Mouse (Mus musculus) bone marrow macrophage, adult 2 months (primary cell): ENCODE measurements around the gene Tspan5. TPM values are rescaled to one million over a fixed set of nuclear protein-coding genes. Genes with fewer than 3 reads are reported as not detected.

Experiments
- H3K27ac ChIP-seq: 2 replicates; pipeline ENCODE4 v1.5.1; 2012; ENCODE audit warnings: low read depth, low read length; ENCODE audit not compliant: insufficient read depth
- H3K4me1 ChIP-seq: 2 replicates; pipeline ENCODE4 v1.6.1; 2012; ENCODE audit warnings: low read length; ENCODE audit not compliant: control insufficient read depth, insufficient read depth
- H3K4me3 ChIP-seq: 2 replicates; pipeline ENCODE4 v1.5.1; 2012; ENCODE audit warnings: mild to moderate bottlenecking, low read length, moderate library complexity; ENCODE audit not compliant: insufficient read depth
- CTCF ChIP-seq: IDR thresholded peaks from 2 replicates; pipeline ENCODE4 v1.5.1; 2012; ENCODE audit warnings: low read depth, mild to moderate bottlenecking, low read length, moderate library complexity
- POLR2A ChIP-seq: IDR thresholded peaks from 2 replicates; pipeline ENCODE4 v1.6.1; 2012; ENCODE audit warnings: mild to moderate bottlenecking, low read depth, low read length, borderline replicate concordance
- polyA plus RNA-seq: library from polyadenylated mRNA; stranded (reverse); fragments of >200 nt; gene quantifications from 2 replicates; pipeline ENCODE4 v1.2.4, GENCODE M21; 2012; ENCODE audit not compliant: missing spikeins, insufficient read depth, insufficient read length

The Tspan5 gene
- polyA plus RNA-seq, 1 experiment = 11.2 TPM

GRCm38 (mm10) chr3:138861589-138861988 is 119.6 kb downstream of the Tspan5 start:
- no peak overlapping the region for H3K27ac ChIP-seq
- H3K4me1 ChIP-seq = peaks cover 2% of the 10 kb centered on the region; the same call in 1 of the 2 replicates
- no peak overlapping the region for H3K4me3 ChIP-seq
- no peak for TF ChIP-seq CTCF
- no peak for TF ChIP-seq POLR2A

GRCm38 (mm10) chr3:138864166-138864648 is 122.2 kb downstream of the Tspan5 start:
- Histone ChIP-seq H3K27ac (no peak overlapping the region), H3K4me1 (no peaks in the 10 kb centered on the region), H3K4me3 (no peak overlapping the region)
- no peak for TF ChIP-seq POLR2A
- TF ChIP-seq CTCF = no peak

- Histone ChIP-seq H3K27ac (no peak overlapping the region), H3K4me1 (no peaks in the 10 kb centered on the region), H3K4me3 (no peak overlapping the region)
- TF ChIP-seq POLR2A (no peak), CTCF (no peak)
Observed at GRCm38 (mm10) chr3:138865271-138865670, 123.3 kb downstream of the Tspan5 start.

- no peak for TF ChIP-seq POLR2A
- no peak for TF ChIP-seq CTCF
- Histone ChIP-seq H3K4me3 (no peak overlapping the region), H3K4me1 (no peaks in the 10 kb centered on the region), H3K27ac (no peak overlapping the region)
Observed at GRCm38 (mm10) chr3:138867149-138867848, 125.3 kb downstream of the Tspan5 start.

- Histone ChIP-seq H3K4me1 (no peaks in the 10 kb centered on the region), H3K27ac (no peak overlapping the region), H3K4me3 (no peak overlapping the region)
- TF ChIP-seq POLR2A (no peak), CTCF (no peak)
Observed at GRCm38 (mm10) chr3:138868409-138868808, 126.4 kb downstream of the Tspan5 start.

- Histone ChIP-seq H3K27ac (no peak overlapping the region), H3K4me1 (no peaks in the 10 kb centered on the region; the same call in 1 of the 2 replicates), H3K4me3 (no peak overlapping the region)
- TF ChIP-seq POLR2A (no peak), CTCF (no peak)
Observed at GRCm38 (mm10) chr3:138875282-138875681, 133.3 kb downstream of the Tspan5 start.

- Histone ChIP-seq H3K27ac (no peak overlapping the region), H3K4me3 (no peak overlapping the region), H3K4me1 (no peaks in the 10 kb centered on the region; the same call in 1 of the 2 replicates)
- TF ChIP-seq CTCF (no peak), POLR2A (no peak)
Observed at GRCm38 (mm10) chr3:138875936-138876335, 133.9 kb downstream of the Tspan5 start.

GRCm38 (mm10) chr3:138876418-138876817 is 134.4 kb downstream of the Tspan5 start:
- Histone ChIP-seq H3K4me3 (no peak overlapping the region), H3K27ac (no peak overlapping the region), H3K4me1 (no peaks in the 10 kb centered on the region; the same call in 1 of the 2 replicates)
- no peak for TF ChIP-seq POLR2A
- TF ChIP-seq CTCF = no peak

- Histone ChIP-seq H3K4me3 (no peak overlapping the region), H3K4me1 (no peaks in the 10 kb centered on the region; the same call in 1 of the 2 replicates), H3K27ac (no peak overlapping the region)
- TF ChIP-seq CTCF (no peak), POLR2A (no peak)
Observed at GRCm38 (mm10) chr3:138876931-138877361, 135.0 kb downstream of the Tspan5 start.

GRCm38 (mm10) chr3:138877741-138878140 is 135.7 kb downstream of the Tspan5 start:
- Histone ChIP-seq H3K4me1 (no peaks in the 10 kb centered on the region; the same call in 1 of the 2 replicates), H3K4me3 (no peak overlapping the region), H3K27ac (no peak overlapping the region)
- TF ChIP-seq CTCF (no peak), POLR2A (no peak)
